Mouse (Mus musculus) right cerebral cortex, postnatal 14 days (tissue): ENCODE data around the gene Mfap2.
A peak's percentile ranks its signal among the peaks of the same experiment; 100 is the strongest.

ENCODE experiments used
- DNase-seq: peaks from one replicate; pipeline ENCODE4 v3.0.0; 2022

The Mfap2 gene

DNA sequence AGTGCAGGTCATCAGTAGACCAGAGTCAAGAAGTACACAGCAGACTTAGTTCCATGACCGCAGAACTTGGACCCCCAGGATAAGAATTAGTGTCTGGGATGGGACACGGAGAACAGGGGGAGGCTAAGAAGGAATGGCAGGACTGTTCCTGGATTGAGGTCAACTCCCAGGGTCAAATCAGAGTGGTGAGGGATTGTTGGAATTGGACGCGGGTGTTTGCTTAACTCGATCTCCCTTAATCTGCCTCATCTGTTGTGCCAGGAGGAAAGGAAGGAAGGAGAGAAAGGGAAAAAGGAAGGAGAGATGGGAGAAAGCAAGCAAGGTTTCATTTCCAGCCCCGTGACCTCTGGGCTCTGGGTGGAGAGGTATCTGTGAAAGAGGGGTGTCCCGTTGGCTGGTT lies at the start of gene Mfap2:
Gene Mfap2 (plus strand): TSS at position 301 of the 400 bp plus-strand sequence.
- DNase-seq = no peak

DNA sequence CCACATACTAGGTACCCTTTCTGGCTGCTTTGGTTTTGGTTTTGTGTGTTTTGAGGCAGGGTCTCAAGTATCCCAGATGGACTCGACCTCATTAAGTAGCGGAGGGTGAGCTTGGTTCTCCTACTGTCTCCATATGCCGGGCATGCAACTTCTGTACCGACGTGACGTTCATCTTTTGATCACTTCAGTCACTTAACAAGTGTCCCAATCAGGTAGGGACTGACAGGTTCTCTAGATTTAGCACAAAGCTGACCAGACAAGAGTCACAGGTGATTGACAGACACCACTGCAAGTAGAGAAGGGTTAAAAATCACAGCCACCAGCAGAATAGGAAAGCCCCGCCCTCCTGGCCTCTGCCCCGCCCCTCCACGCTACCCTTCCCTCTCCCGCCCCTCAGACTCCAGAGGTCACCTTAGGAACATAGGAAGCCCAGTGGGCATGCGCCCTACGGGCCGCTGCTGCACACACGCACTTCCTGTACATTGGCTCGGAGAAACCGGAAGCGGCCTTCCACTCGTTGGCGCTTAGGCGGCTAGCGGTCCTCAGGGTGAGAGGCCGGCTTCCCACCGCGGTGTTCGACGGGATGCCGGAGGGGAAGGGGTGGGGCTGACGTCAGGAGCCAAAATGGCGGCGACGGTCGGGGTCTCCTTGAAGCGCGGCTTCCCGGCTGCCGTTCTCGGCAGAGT lies 49.3 kb upstream of the Mfap2 start, which contains the start of gene Sdhb:
Gene Sdhb (plus strand): TSS at position 423 of the 686 bp plus-strand sequence.
- DNase-seq = peak; percentile 96

DNA sequence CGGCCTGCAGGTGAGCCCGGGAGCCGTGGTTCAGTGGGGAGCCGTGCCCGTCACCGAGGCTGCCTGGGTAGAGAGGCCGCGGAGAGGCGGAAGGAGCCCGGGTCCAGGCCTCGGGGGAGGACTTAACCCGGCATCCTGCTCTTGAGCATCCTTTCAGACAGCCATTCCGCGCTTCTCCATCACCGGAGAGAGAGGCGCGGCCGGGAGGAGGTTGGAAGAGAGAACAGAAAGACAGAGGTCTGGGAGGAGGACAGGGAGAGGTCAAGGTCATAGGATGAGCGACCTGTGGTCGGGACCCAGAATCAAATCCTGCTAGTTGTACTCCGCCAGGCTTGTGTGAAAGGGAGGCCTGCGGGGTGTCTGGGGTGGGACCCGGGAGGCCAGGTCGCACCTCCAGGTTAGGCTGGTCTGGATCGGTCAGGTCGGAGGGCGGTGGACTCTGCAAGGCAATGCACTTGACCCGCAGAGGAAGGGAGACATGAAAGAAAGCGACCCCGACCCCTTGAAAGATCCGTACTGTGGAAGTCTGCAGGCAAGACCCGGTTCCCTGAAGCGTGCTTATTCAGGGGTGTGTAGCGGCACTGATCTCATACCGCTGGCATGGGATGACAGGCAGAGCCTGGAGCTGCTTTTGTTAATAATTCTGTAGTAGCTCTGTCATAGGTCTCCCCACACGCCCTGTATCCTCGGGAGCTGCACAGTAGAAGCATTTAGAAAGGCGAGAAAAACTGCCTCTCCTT lies 48.6 kb upstream of the Mfap2 start:
- no peak for DNase-seq

DNA sequence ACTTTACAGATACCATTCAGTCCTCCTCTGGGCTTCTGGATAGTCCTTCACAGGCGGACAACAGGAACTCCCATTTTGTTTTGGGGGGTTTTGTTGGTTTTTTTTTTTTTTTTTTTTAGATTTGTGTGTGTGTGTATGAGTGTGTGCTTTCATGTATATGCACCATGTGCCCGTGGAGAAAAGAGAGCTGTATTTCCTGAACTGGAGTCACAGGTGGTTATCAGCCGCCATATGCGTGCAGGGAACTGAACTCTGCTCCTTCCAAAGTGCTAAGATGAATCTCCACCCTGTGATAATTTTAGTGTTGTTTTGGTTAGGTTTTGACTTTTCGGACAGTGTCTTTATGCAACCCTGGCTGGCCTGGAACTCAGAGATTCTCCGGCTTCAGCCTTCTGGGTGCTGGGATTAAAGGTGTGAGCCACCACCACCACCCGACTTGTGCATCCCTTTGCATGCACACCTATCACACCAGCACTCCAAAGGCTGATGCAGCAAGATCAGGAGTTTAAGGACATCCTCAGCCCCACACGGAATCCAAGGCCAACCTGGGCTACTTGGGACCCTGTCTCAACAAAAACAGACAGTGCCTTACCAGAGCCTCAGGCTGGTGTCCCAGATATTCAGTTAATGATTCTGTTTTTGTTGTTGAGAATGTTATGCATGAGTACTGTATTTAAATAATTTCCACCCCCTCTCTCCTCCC lies 47.9 kb upstream of the Mfap2 start:
- DNase-seq = no peak

DNA sequence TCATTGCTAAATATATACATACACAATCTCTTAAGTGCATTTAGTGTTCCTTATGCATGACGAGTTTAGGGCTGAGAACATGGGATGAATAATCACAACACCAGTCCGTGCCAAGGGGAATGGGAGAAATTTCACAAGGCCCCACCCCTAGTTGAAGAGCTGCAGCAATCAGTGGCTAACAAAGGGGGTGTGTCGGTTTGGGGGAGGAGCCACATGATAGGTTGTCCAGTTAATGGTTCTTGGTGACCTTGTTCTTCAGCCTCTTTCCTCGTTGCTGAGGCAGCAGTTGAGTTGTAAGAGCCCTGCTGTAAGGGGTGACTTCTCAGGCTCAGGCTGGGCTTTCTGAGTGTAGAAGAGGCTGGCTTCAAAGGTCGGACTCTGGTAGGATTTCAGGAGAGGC lies 47.3 kb upstream of the Mfap2 start:
- DNase-seq = no peak

DNA sequence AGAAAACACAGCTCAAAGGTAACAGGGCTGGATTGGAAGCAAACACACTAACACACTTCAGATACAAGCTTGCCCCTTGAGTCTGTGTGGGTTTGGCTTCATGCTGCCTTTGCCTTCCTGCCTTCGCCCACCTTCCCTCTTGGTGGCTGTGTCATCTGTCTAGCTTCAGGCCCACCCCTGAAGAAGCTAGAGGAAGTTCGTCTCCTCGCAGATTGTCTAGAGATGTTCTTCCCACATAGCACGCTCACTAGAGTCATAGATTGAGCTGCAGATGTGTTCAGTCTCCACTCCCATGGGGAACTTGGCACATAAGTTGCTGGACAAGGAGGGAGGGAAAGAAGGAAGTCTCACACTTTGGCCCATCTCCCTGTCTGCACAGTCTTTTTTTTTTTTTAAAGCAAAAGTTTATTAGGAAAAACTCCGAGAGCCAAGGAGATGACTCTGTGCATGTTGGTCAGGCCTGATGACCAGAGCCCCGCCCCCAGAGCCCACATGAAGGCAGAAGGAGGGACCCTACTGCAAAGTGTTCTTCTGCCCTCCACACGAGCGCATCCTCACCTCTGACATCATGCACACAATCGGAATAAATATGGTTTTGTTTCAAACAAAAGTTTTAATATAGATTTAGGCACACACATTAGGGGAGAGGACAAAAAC lies 46.1 kb upstream of the Mfap2 start:
- no peak for DNase-seq

DNA sequence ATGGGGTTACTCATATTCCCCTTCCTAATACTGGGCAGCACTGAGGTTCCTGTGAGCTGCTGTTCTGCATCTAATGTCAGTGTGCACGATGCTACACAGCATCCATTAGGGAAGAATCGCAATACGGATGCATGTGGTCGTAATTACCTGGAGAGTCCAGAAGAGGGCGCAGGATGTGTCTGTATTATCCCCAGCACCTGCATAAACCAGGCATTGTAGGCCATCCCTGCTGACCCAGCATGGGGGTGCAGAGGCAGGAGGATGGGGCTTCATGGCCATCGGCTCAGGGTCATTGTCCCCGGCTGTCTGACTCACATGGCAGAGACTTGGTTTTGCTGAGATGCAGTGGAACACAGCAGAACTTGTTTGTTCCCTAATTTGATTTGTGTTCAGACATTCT lies 45.6 kb upstream of the Mfap2 start:
- peak; percentile 72 for DNase-seq

DNA sequence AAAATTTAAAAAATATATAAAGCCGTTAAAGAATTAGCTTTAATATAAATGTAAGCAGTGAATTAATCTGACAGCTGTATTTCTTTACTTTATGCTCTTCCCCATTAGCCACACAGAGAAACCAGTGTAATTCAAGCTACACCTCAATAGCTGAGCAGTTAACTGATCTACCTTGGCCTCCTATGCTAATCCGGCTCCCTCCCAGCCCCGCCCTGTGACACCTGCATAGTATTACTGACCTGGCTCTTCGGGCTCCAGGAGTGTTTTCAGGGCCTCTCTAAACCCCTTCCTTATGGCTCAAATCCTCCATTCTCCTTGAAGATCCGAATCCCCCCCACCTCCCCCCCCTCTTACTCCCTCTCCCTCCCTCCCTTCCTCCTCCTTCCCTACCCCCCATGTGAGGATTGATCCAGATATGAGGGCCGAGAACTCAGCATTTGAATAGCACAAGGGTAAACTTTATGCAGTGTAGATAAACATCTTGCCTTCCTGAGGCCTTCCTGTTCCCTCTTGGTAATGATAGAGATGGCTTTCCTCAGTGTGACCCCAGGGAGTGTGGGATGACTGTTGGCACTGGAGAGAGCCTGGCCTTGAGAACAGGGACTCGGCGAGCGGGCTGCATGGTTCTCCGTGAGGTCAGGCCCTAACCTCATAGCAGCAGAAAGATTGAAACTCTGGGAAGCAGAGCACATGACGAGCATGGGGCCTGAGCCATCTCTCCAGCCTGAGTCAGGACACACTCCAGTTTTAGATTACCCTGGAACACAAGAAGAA lies 42.6 kb upstream of the Mfap2 start:
- DNase-seq = no peak

DNA sequence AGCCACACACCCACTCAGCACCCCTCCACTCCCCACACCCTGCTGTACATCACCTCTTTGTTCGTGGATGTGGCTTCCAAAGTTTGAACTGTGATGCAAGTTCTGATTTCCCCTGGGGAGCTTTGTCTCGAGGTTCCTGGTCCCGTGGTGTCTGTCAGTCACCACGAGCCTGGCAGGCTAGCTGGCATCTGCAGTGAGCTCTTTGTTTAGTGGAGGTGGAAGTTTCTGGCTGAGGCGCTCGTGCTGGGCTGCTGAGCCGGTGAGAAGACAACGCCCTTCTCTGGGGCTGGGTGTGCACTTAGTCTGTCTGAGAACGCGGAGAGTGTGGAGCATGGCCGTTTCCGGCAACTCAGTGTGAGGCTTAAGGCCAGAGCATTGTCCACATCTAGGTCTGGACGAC lies 38.5 kb upstream of the Mfap2 start:
- DNase-seq = no peak

DNA sequence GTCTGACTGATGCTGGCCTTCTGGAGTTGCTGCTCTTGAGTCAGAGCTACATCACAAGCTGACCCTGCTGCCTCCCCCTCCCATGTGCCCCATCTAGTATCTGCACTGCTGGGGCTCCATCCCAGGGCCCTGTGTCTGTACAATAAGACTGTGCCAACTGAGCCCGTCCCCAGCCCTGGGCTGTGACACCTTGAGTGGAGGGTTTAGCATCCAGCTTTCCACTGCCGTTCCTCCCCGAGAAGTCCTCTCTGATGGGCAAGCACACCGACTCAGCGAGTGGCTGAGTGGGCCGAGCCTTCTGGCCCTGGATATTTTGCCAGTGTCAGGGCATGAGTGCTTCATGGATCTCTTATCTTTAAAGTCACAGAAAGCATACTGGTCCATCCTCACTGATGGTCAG lies 35.8 kb upstream of the Mfap2 start:
- DNase-seq = no peak

DNA sequence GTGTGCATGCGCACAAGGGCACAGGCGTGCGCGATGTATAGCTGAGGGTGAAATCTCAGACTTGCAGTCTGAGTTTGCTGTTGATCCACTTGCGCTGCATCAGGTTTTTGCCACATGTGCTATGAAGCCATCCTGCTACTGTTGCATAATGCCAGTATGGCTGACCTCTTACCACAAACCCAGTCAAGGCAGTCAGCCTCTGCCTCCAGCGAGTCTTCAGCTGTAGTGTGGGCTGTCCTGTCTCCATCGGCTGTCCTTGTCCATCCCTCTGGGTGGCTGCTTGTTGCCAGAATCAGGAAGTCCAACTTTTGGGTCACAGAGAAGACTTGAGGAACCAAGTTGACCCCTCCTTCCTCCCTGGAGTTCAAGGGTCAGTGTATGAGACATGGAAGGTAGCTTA lies 34.9 kb upstream of the Mfap2 start:
- no peak for DNase-seq

DNA sequence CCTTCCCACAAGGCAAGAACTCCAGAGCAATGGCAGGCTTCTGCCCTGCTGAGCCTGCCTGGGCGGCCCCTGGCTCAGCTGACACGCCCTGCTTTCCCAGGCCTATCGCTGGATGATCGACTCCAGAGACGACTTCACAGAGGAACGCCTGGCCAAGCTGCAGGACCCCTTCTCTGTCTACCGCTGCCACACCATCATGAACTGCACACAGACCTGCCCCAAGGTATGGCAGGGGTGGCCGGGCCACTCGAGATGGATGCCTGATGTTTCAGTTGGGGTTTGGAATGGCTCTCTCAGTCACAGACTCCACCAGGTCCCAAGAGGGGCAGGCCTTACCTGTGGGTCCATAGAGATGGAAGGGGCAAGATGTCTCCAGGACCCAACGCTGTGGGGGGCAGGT lies 32.9 kb upstream of the Mfap2 start:
- DNase-seq = no peak

DNA sequence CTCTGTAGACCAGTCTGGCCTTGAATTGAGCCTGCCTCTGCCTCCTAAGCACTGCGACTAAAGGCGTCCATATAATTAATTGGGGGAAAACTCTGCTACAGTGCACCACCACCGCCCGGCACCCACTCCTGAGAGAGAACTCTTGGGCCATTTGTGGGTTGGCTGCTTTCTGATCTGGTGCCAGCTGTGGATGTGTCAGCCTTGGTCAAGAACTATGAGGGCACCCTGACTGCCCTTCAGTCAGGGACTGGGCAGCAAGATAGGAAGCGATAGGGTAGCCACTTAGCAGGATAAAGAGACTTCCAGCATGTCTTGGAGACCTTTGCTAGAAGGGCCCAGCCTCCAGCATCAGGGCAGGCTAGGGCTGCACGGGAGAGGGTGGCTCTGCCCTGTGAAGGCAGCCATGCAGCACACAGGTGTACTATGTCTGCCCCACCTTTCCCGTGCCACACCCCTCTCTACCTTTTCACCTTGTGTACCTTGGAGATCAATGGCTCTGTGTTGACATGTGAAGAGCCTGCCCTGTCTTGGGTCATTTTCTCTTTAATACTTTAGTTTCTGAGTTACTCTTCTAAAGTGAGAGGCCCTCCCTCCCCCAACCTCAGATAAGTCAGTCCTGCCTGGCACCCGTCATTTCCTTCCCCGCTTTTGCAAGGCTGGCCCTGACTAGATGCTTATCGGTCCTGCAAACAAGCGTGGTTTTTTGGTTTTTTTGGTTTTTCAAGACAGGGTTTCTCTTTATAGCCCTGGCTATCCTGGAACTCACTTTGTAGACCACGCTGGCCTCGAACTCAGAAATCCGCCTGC lies 32.1 kb upstream of the Mfap2 start:
- no peak for DNase-seq

DNA sequence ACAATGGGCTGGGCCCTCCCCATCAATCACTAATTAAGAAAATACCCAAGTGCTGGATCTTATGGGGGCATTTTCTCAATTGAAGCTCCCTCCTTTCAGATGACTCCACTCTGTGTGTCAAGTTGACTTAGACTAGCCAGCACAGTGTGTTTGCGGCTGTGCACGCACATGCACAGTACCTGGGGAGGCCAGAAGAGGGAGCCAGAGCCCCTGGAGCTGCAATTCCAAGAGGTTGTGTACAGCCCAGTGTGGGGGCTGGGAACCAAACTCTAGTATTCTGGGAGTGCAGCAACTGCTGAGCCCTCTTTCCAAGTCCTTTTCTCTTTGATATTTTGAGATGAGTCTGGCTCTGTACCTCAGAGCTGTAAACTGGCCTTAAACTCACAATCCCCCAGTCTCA lies 28.6 kb upstream of the Mfap2 start:
- no peak for DNase-seq

DNA sequence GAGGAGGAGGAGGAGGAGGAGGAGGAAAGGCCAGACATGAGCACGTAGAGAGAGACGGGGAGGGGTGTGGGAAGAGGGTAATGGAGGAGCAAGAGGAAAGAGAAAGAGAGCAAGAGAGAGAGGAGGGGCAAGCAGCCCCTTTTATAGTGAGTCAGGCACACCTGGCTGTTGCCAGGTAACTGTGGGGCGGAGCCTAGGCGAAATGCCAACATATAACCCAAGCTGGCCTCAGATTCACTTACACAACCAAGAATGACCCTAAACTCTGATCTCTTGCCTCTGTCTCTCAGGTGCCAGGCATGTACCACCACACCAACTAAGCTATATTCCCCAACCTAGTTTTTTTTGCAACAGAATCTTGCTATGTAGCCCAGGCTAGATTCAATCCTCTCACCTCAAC lies 27.4 kb upstream of the Mfap2 start:
- DNase-seq = no peak

DNA sequence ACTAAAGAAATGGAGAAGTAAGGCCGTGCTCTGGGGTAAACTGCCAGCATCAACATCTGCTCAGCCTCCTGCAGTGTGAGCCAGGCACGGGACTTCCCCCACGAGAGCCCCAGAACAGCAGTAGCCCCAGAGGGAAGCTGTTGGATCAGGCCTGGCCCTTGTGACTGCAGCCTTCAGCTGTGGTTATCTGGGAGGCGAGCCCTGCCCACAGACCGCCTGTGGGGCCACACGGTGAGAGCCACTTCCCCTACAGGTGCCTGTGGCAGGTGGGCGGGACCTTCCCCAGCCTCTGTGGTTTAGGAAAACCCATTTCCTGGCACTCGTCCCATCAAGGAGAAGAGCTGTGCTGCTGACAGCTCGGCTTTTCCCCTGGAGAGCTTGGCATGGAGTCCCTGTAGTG lies 26.8 kb upstream of the Mfap2 start:
- DNase-seq = no peak

DNA sequence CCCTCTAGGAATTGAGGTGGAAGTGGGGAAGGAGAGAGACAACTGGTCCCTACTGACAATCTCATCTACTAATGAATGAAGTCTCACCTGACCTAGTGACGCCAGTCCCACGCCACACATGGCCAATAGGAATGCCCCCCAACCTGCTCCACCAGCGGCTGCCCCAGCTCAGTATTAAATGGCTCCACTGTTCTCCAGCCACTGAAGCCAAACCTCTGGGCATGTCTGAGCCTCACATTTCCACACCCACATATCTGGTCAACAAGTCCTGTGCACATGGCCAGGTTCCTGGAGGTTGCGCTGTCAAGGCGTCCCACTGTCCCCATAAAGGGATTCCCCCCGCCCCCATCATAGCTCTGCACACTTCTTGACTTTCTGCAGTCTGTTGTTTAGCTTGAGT lies 25.7 kb upstream of the Mfap2 start:
- no peak for DNase-seq

DNA sequence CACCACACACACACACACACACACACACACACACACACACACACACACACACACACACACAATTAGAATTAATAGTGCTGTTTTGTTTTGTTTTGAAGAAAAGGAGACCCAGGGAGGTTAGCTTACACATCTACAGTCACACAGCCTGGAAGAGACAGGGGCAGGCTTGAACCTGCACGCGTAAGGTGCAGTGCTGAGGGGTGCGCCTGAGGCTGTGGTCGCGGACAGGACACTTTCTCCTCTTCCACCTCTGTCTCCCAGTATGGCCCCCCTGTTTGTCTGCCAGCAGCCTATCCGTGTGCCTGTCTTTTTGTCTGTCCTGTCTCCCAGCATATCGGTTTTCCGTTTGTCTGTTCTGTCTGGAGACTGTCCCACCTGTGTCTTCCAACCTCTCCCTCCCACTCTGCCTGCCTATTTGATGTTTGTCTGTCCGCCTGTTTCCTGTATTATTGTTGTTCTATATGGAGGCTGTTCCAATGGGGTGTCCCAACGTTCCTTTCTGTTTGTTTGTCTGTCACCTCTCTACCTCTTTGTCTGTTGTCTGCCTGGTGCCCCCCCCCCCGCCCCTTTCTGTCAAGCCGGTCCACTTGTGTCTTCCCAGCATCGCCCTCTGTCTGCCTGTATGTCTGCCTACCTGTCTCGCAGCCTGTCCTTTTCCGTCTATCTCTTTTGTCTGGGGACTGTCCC lies 24.1 kb upstream of the Mfap2 start:
- DNase-seq = no peak

DNA sequence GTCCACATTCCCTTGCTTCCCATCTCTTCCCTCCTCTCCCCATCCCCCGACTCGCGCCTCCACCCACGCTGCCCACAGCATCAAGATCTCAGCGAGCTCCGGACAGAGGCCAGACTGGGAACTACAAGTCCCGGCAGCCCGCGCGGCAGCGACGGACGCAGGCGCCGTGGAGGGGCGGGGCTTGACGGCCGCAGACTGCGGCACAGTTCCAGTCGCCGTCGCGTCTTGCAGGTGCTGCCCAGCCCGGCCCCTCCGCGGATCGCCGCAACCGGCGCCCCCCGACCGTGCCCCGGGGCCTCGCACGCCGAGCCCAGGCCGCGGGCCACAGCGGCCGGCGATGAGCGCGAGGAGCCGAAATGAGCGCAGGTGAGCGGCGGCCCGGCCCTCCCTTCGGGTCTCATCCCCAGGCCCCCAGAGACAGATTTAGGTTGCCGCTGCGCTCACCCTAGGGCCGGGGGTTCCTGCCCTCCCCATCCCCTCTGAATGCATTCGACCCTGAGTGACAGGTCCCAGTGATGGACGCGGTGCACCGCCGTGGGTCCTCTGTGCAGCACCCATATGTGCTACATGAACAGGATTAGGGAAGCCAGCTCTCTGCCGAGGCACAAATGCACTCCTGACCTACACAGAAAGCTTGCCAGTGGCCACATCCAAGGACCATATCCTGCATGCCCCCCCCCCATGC lies 23.4 kb upstream of the Mfap2 start, which contains the start of gene Atp13a2:
Gene Atp13a2 (plus strand): TSS at position 163 of the 685 bp plus-strand sequence.
- peak; percentile 95 for DNase-seq

DNA sequence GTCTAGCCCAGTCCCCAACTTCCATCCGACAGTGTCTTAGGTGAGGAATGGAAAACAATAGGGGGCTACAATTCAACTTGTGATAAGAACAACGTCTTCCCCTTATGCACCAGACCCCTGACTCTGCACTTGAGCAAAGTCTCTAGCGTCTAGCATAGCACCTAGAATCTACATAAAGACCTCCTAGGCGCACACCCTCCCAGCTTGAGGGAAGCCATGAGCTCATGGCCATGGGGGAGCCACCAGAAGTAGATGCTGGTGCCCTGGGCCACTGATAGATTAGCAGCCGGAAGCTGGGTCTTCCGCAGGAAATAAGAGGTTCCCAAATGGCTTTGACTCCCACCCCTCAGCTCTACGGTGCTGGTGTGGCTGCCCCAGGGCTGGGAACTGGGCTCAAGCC lies 22.7 kb upstream of the Mfap2 start:
- no peak for DNase-seq
